Mouse (Mus musculus) intestine, embryonic 14.5 days (tissue): Measurements from ENCODE around the gene Hyou1. TPM values are rescaled to one million over a fixed set of nuclear protein-coding genes. Genes with fewer than 3 reads are reported as not detected.

Experiments
- ATAC-seq: fragments of 200-750 bp; cut with Nextera tagmentation; replicated peaks from 2 replicates; pipeline ENCODE4 v1.8.0; 2017; ENCODE audit warnings: low read depth, moderate number of reproducible peaks, moderate TSS enrichment, moderate library complexity; ENCODE audit not compliant: low FRiP score, low TSS enrichment
- DNase-seq: peaks from one replicate; pipeline ENCODE4 v3.0.0-alpha.2; 2018; ENCODE audit warnings: low spot score
- H3K27ac ChIP-seq: fragments of 300-500 bp; sonication (generic); 2 replicates; pipeline ENCODE4 v1.5.1; 2014; ENCODE audit warnings: low read depth, mild to moderate bottlenecking, control low read depth
- H3K27me3 ChIP-seq: fragments of 300-500 bp; sonication (generic); replicated peaks from 2 replicates; pipeline ENCODE4 v1.6.1; 2014; ENCODE audit warnings: low read length, control low read depth; ENCODE audit not compliant: control insufficient read depth, insufficient read depth
- H3K36me3 ChIP-seq: fragments of 300-500 bp; sonication (generic); 2 replicates; pipeline ENCODE4 v1.6.1; 2014; ENCODE audit warnings: low read length, control low read depth; ENCODE audit not compliant: control insufficient read depth, insufficient read depth
- H3K4me1 ChIP-seq: fragments of 300-500 bp; sonication (generic); replicated peaks from 2 replicates; pipeline ENCODE4 v1.6.1; 2014; ENCODE audit warnings: low read length, control low read depth, mixed read lengths; ENCODE audit not compliant: control insufficient read depth, insufficient read depth
- H3K4me2 ChIP-seq: fragments of 300-500 bp; sonication (generic); 2 replicates; pipeline ENCODE4 v1.6.1; 2014; ENCODE audit warnings: low read length
- H3K4me3 ChIP-seq: fragments of 300-500 bp; sonication (generic); 2 replicates; pipeline ENCODE4 v1.5.1; 2014; ENCODE audit warnings: low read depth, low read length, control low read depth, mixed read lengths
- H3K9ac ChIP-seq: fragments of 300-500 bp; sonication (generic); 2 replicates; pipeline ENCODE4 v1.6.1; 2014; ENCODE audit warnings: mild to moderate bottlenecking, low read length
- H3K9me3 ChIP-seq: fragments of 300-500 bp; sonication (generic); 2 replicates; pipeline ENCODE4 v1.6.1; 2016; ENCODE audit warnings: low read length, control low read depth; ENCODE audit not compliant: control insufficient read depth
- WGBS: fragments of 180-500 bp; shearing (Covaris S2); extraction: QIAGEN DNeasy Blood & Tissue Kit; methylation state at CpG from one replicate; pipeline ENCODE4 v1.1.7; 2014; 5-methylcytosine and 5-hydroxymethylcytosine counted together
- microRNA-seq: library from miRNA; unstranded; fragments of <30 nt; microRNA quantifications from one replicate; pipeline ENCODE4, GENCODE M21; 2016
- polyA plus RNA-seq: library from polyadenylated mRNA; unstranded; fragments of >200 nt; fragmentation: Nextera tagmentation; extraction: Ambion mirVana; gene quantifications from 2 replicates; pipeline ENCODE4 v1.2.1, GENCODE M21; 2014

Hyou1 gene
- polyA plus RNA-seq, 1 experiment from 2014 or later, result 37.0 TPM

DNA sequence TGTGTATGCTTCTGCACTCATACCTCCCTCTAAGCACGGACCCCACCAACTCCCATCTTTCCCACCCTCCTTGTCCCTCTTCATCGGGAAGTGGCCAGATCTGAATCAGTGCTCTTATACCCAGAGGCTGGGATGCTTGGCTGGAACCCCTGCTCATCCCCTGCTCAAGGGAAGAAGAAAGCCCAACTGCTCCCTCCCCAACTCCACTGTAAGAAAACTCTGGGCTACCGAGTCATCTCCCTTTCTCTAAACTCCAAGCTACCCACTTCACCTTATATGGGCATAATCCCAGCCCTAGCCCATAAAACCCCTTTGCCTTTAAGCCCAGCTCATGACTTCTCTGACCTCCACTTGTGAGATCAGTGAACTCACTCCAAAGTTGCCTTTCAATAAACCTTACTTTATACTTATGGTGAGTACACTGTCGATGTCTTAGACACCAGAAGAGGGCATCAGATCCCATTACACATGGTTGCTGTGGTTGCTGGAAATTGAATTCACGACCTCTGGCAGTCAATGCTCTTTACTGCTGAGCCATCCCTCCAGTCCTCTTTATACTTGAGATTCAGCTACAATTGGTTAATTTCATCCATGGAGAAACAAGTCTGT, 53.4 kb downstream of the Hyou1 start:
- H3K4me3 ChIP-seq, result no peak overlapping the region
- no peak overlapping the region for H3K27ac ChIP-seq
- H3K4me2 ChIP-seq, result no peak overlapping the region
- H3K9me3 ChIP-seq, result no peaks in the 10 kb centered on the region
- no peak for DNase-seq
- no peaks in the 10 kb centered on the region for H3K27me3 ChIP-seq
- no peaks in the 10 kb centered on the region for H3K36me3 ChIP-seq
- 45% methylated on average over 5 of the region's 5 CpGs for WGBS
- no peak overlapping the region for H3K9ac ChIP-seq
- no peaks in the 10 kb centered on the region for H3K4me1 ChIP-seq
- ATAC-seq, result no peak

DNA sequence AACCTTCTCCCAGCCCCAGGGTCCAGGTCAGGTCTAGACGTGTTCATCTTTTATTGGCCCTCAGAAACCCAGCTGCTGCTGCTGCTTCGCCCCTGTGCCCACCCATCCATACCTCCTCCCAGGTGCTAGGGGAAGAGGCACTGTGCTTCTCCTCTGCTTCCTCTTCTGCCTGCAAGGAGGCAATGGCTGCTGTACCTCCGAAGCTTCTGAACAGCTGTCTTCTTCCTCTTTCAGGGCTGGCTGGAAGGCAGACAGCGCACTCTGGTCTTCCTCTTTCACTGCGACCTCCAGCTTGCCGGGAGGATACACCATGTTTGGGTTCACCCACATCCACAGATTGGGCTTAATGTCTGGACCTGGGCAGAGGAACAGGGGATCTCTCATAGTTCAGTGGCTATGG, 56.5 kb downstream of the Hyou1 start:
- ATAC-seq (no peak), DNase-seq (no peak)
- Histone ChIP-seq H3K9ac (no peak overlapping the region), H3K36me3 (no peaks in the 10 kb centered on the region), H3K4me1 (no peaks in the 10 kb centered on the region), H3K9me3 (no peaks in the 10 kb centered on the region), H3K27ac (no peak overlapping the region), H3K27me3 (no peaks in the 10 kb centered on the region), H3K4me3 (no peak overlapping the region), H3K4me2 (no peak overlapping the region)
- WGBS, result 73% methylated on average over 6 of the region's 6 CpGs

DNA sequence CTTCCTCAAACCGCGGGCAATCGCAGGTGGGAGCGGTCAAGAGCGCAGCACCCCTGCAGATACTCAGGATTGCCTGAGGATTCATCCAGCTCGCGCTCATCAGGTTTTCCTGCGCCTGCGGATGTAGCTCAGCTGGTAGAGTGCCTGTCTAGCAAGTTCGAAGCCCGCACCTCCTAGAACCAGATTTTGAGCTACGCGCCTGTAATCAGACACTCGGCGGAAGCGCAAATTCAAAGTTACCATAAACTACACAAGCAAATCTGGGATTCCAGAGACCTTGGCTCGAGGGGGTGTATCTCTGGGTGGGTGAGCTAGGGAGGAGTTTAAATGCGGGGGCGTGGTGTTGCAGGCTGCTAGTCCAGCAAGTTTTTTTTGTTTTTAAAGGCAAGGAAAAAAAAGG, 61.7 kb downstream of the Hyou1 start, which contains the start of gene Foxr1:
Gene Foxr1, minus strand, starts transcription at position 176 of the 400 bp plus-strand sequence.
- Histone ChIP-seq H3K4me3 (no peak within 1 kb of the TSS), H3K4me2 (no peak within 1 kb of the TSS), H3K9me3 (no peaks in the 10 kb centered on the region), H3K27me3 (no peaks in the 10 kb centered on the region), H3K36me3 (no peaks in the 10 kb centered on the region), H3K27ac (no peak within 1 kb of the TSS), H3K9ac (no peak within 1 kb of the TSS), H3K4me1 (no peaks in the 10 kb centered on the region)
- WGBS, result 71% methylated on average over 19 of the region's 19 CpGs
- ATAC-seq, result no peak
- DNase-seq, result no peak

Small RNA genes lying within 50 kb of the gene (microRNA-seq; reads per million reads assigned to microRNA genes)
- gene Gm44335 (not detected), gene Mir7085 (0.25 reads per million)

Other genes with a start within 250 kb of the Hyou1 start
- gene Mcam, start 245.0 kb upstream of the Hyou1 start, polyA plus RNA-seq, result 47.9 and 49.7 TPM in 2 replicates
- gene Cbl, start 145.4 kb upstream of the Hyou1 start, polyA plus RNA-seq, result 18.1 and 19.9 TPM in 2 replicates
- gene Ccdc153, start 138.8 kb upstream of the Hyou1 start, polyA plus RNA-seq, result not detected in 2 replicates
- 3.1 TPM in 2 replicates for gene Pdzd3, start 128.0 kb upstream of the Hyou1 start, polyA plus RNA-seq
- gene Nlrx1, start 110.9 kb upstream of the Hyou1 start, polyA plus RNA-seq, result 6.3 and 7.0 TPM in 2 replicates
- gene Abcg4, start 90.9 kb upstream of the Hyou1 start, polyA plus RNA-seq, result 3.6 and 4.1 TPM in 2 replicates
- 18.5 and 22.9 TPM in 2 replicates for gene Hinfp, start 73.8 kb upstream of the Hyou1 start, polyA plus RNA-seq
- 5.7 and 5.8 TPM in 2 replicates for gene C2cd2l, start 59.2 kb upstream of the Hyou1 start, polyA plus RNA-seq
- gene Dpagt1, start 53.5 kb upstream of the Hyou1 start, polyA plus RNA-seq, result 45.4 and 46.2 TPM in 2 replicates
- 302 and 311 TPM in 2 replicates for gene H2afx, start 44.8 kb upstream of the Hyou1 start, polyA plus RNA-seq
- 122 and 128 TPM in 2 replicates for gene Hmbs, start 35.3 kb upstream of the Hyou1 start, polyA plus RNA-seq
- gene Vps11, start 17.8 kb upstream of the Hyou1 start, polyA plus RNA-seq, result 25.3 and 29.5 TPM in 2 replicates
- 37.8 and 38.1 TPM in 2 replicates for gene Slc37a4, start 17.4 kb downstream of the Hyou1 start, polyA plus RNA-seq
- gene Rps25, start 27.6 kb downstream of the Hyou1 start, polyA plus RNA-seq, result 2,858 and 3,005 TPM in 2 replicates
- 113 and 120 TPM in 2 replicates for gene Trappc4, start 28.1 kb downstream of the Hyou1 start, polyA plus RNA-seq
- 27.1 and 29.3 TPM in 2 replicates for gene Ccdc84, start 39.1 kb downstream of the Hyou1 start, polyA plus RNA-seq
- not detected in 2 replicates for gene Foxr1, start 61.6 kb downstream of the Hyou1 start, polyA plus RNA-seq
- gene Upk2, start 75.5 kb downstream of the Hyou1 start, polyA plus RNA-seq, result 2.1 and 2.3 TPM in 2 replicates
- gene Bcl9l, start 103.3 kb downstream of the Hyou1 start, polyA plus RNA-seq, result 10.2 TPM in 2 replicates
- 0.82 and 0.89 TPM in 2 replicates for gene Cxcr5, start 182.4 kb downstream of the Hyou1 start, polyA plus RNA-seq
- 17.6 and 17.8 TPM in 2 replicates for gene Ddx6, start 225.4 kb downstream of the Hyou1 start, polyA plus RNA-seq